Mouse (Mus musculus) lung, adult 10 weeks (tissue): ENCODE data around the gene Pja2. TPM values are rescaled to one million over a fixed set of nuclear protein-coding genes. Genes with fewer than 3 reads are reported as not detected.

ENCODE experiments used
- polyA plus RNA-seq: library from polyadenylated mRNA; stranded (reverse); fragments of 350-450 nt; fragmentation: Illumina TruSeq; extraction: RNeasy Lipid Tissue Mini Kit (QIAGEN cat#74804); gene quantifications from one replicate; pipeline ENCODE4 v1.2.3, GENCODE M21; 2014; ENCODE audit warnings: low read depth, low replicate concordance; ENCODE audit not compliant: insufficient read depth

Pja2 gene
- polyA plus RNA-seq, result 28.8 TPM

GRCm38 (mm10) chr17:64331898-64332769, at the start of gene Pja2:
TSS of gene Pja2 (minus strand) at chr17:64331916.

